Mouse (Mus musculus) liver, adult 2 months (tissue): ENCODE measurements at regions not wholly inside any gene's neighbourhood (a gene's known extent, or its start where the extent isn't known, plus 50 kb on each side); places are given as distances from the start of the nearest gene placed in this dataset.

Experiments
- CTCF ChIP-seq: fragments of 200-500 bp; IDR thresholded peaks from 2 replicates; pipeline ENCODE4 v1.5.1; 2011; ENCODE audit warnings: low read depth, low read length, control low read depth
- POLR2A ChIP-seq: fragments of 200-500 bp; IDR thresholded peaks from 2 replicates; pipeline ENCODE4 v1.6.1; 2011; ENCODE audit warnings: low read length, control low read depth; ENCODE audit not compliant: insufficient read depth; ENCODE audit errors: extremely low read depth

- TF ChIP-seq CTCF = no peak
- no peak for TF ChIP-seq POLR2A
Measured at GRCm38 (mm10) chr9:32925720-32926595, 289.9 kb downstream of the Ets1 start.
